Mouse (Mus musculus) midbrain, postnatal 0 days (tissue): ENCODE data around the gene Trdmt1. TPM values are rescaled to one million over a fixed set of nuclear protein-coding genes. Genes with fewer than 3 reads are reported as not detected.

Experiments
- ATAC-seq: fragments of 200-750 bp; cut with Nextera tagmentation; 2 replicates; pipeline ENCODE4 v1.8.0; 2017; ENCODE audit warnings: moderate number of reproducible peaks, mild to moderate bottlenecking, moderate TSS enrichment, moderate library complexity; ENCODE audit not compliant: low FRiP score
- DNase-seq: peaks from one replicate; pipeline ENCODE4 v3.0.0-alpha.2; 2015; ENCODE audit warnings: low spot score
- H3K27ac ChIP-seq: fragments of 300-500 bp; sonication (generic); 2 replicates; pipeline ENCODE4 v1.5.1; 2014; ENCODE audit warnings: low read depth, mild to moderate bottlenecking, low read length, mixed read lengths
- H3K27me3 ChIP-seq: fragments of 300-500 bp; sonication (generic); 2 replicates; pipeline ENCODE4 v1.6.1; 2014; ENCODE audit warnings: low read length, control low read depth, mixed read lengths; ENCODE audit not compliant: insufficient read depth
- H3K36me3 ChIP-seq: fragments of 300-500 bp; sonication (generic); 2 replicates; pipeline ENCODE4 v1.6.1; 2014; ENCODE audit warnings: low read length, control low read depth, mixed read lengths; ENCODE audit not compliant: insufficient read depth
- H3K4me1 ChIP-seq: fragments of 300-500 bp; sonication (generic); 2 replicates; pipeline ENCODE4 v1.6.1; 2014; ENCODE audit warnings: mild to moderate bottlenecking, control low read depth, antibody characterized with exemption, low read length, mixed read lengths; ENCODE audit not compliant: insufficient read depth
- H3K4me2 ChIP-seq: fragments of 300-500 bp; sonication (generic); 2 replicates; pipeline ENCODE4 v1.6.1; 2014; ENCODE audit warnings: low read depth, mild to moderate bottlenecking, low read length, mixed read lengths; ENCODE audit not compliant: poor library complexity, severe bottlenecking
- H3K4me3 ChIP-seq: fragments of 300-500 bp; sonication (generic); 2 replicates; pipeline ENCODE4 v1.5.1; 2014; ENCODE audit warnings: low read depth, mild to moderate bottlenecking, low read length, moderate library complexity
- H3K9ac ChIP-seq: fragments of 300-500 bp; sonication (generic); replicated peaks from 2 replicates; pipeline ENCODE4 v1.6.1; 2014; ENCODE audit warnings: mild to moderate bottlenecking, low read length, moderate library complexity, mixed read lengths; ENCODE audit not compliant: poor library complexity, severe bottlenecking
- H3K9me3 ChIP-seq: fragments of 300-500 bp; sonication (generic); 2 replicates; pipeline ENCODE4 v1.6.1; 2016; ENCODE audit warnings: low read length, control low read depth
- CTCF ChIP-seq: IDR thresholded peaks from 2 replicates; pipeline ENCODE4 v1.5.1; 2016; ENCODE audit warnings: antibody characterized with exemption, mild to moderate bottlenecking
- WGBS: fragments of 180-500 bp; shearing (Covaris S2); extraction: QIAGEN DNeasy Blood & Tissue Kit; methylation state at CpG from one replicate; pipeline ENCODE4 v1.1.7; 2014; 5-methylcytosine and 5-hydroxymethylcytosine counted together
- polyA plus RNA-seq: library from polyadenylated mRNA; unstranded; fragments of >200 nt; fragmentation: Nextera tagmentation; extraction: Ambion mirVana; gene quantifications from 2 replicates; pipeline ENCODE4 v1.2.1, GENCODE M21; 2015
- total RNA-seq: library from RNA; depleted of rRNA; stranded (reverse); fragments of >200 nt; gene quantifications from 2 replicates; pipeline ENCODE4 v1.2.3, GENCODE M21; 2014

The Trdmt1 gene
- total and polyA plus RNA-seq, 2 experiments from 2014 or later = 5.8 to 6.6 TPM

- ATAC-seq (no peak), DNase-seq (peak; percentile 3)
- 46% methylated on average over 14 of the region's 14 CpGs for WGBS
- H3K4me1 ChIP-seq = 0 out of 2 replicates have a peak, but pooled peaks cover 7% of the 10 kb centered on the region
- H3K9ac ChIP-seq = no peak overlapping the region
- H3K4me3 ChIP-seq = no peak overlapping the region
- TF ChIP-seq CTCF = peak; percentile 40; the same call in 1 of the 2 replicates
- no peak overlapping the region for H3K4me2 ChIP-seq
- H3K36me3 ChIP-seq = no peaks in the 10 kb centered on the region
- no peak overlapping the region for H3K27ac ChIP-seq
- H3K27me3 ChIP-seq = no peaks in the 10 kb centered on the region
- H3K9me3 ChIP-seq = no peaks in the 10 kb centered on the region
Observed at GRCm38 (mm10) chr2:13578473-13579152, 34.1 kb upstream of the Trdmt1 start.

- ATAC-seq = no peak
- Histone ChIP-seq H3K27me3 (no peaks in the 10 kb centered on the region), H3K4me1 (0 out of 2 replicates have a peak, but pooled peaks cover 7% of the 10 kb centered on the region), H3K4me3 (no peak overlapping the region), H3K9me3 (no peaks in the 10 kb centered on the region), H3K4me2 (no peak overlapping the region), H3K36me3 (no peaks in the 10 kb centered on the region), H3K27ac (no peak overlapping the region), H3K9ac (no peak overlapping the region)
- no peak for DNase-seq
- WGBS = 96% methylated on average over 1 of the region's 1 CpGs
- 0 out of 2 replicates have a peak, but pooled peaks have one; percentile 5 for TF ChIP-seq CTCF
Observed at GRCm38 (mm10) chr2:13577399-13577798, 32.9 kb upstream of the Trdmt1 start.

GRCm38 (mm10) chr2:13575926-13576325, 31.5 kb upstream of the Trdmt1 start:
- H3K4me3 ChIP-seq = peak overlapping the region; percentile 55
- 11% methylated on average over 6 of the region's 6 CpGs for WGBS
- no peaks in the 10 kb centered on the region for H3K27me3 ChIP-seq
- H3K9me3 ChIP-seq = no peaks in the 10 kb centered on the region
- TF ChIP-seq CTCF = no peak
- DNase-seq (peak; percentile 69), ATAC-seq (no peak)
- H3K9ac ChIP-seq = no peak overlapping the region
- H3K36me3 ChIP-seq = no peaks in the 10 kb centered on the region
- 0 out of 2 replicates have a peak, but pooled peaks cover 7% of the 10 kb centered on the region for H3K4me1 ChIP-seq
- no peak overlapping the region for H3K27ac ChIP-seq
- peak overlapping the region; percentile 88 for H3K4me2 ChIP-seq

- Histone ChIP-seq H3K9ac (no peak overlapping the region), H3K27me3 (no peaks in the 10 kb centered on the region), H3K4me1 (0 out of 2 replicates have a peak, but pooled peaks cover 7% of the 10 kb centered on the region), H3K9me3 (no peaks in the 10 kb centered on the region), H3K4me3 (peak overlapping the region; percentile 55), H3K36me3 (no peaks in the 10 kb centered on the region), H3K4me2 (peak overlapping the region; percentile 88), H3K27ac (no peak overlapping the region)
- ATAC-seq (no peak), DNase-seq (peak; percentile 84)
- under 1% methylated on average over 13 of the region's 13 CpGs for WGBS
- TF ChIP-seq CTCF = peak; percentile 78
Observed at GRCm38 (mm10) chr2:13575287-13575801, 30.9 kb upstream of the Trdmt1 start.

GRCm38 (mm10) chr2:13574801-13575150, 30.3 kb upstream of the Trdmt1 start:
- no peaks in the 10 kb centered on the region for H3K36me3 ChIP-seq
- TF ChIP-seq CTCF = no peak
- no peaks in the 10 kb centered on the region for H3K27me3 ChIP-seq
- peak overlapping the region; percentile 64; the same call in 1 of the 2 replicates for H3K27ac ChIP-seq
- peak overlapping the region; percentile 55 for H3K4me3 ChIP-seq
- H3K9me3 ChIP-seq = no peaks in the 10 kb centered on the region
- peak overlapping the region; percentile 88 for H3K4me2 ChIP-seq
- H3K4me1 ChIP-seq = 0 out of 2 replicates have a peak, but pooled peaks cover 7% of the 10 kb centered on the region
- WGBS = 0% methylated on average over 21 of the region's 21 CpGs
- peak overlapping the region; percentile 59 for H3K9ac ChIP-seq
- ATAC-seq (0 out of 2 replicates have a peak, but pooled peaks have one; percentile 12), DNase-seq (no peak)
